Mouse (Mus musculus): ENCODE results near the gene Cenpi.

GRCm38 (mm10) chrX:134404584-134404955, 96.7 kb downstream of the Cenpi start:
- no peak for TF ChIP-seq POLR2A (IDR thresholded peaks at IDR 0.05; ENCODE audit: control insufficient read depth, extremely low read depth, insufficient read depth, low read length, poor library complexity)
- TF ChIP-seq CTCF (IDR thresholded peaks at IDR 0.05; ENCODE audit: borderline replicate concordance, control insufficient read depth, extremely low read depth, insufficient read depth, low read length, poor library complexity), result no peak
